Mouse (Mus musculus) liver, adult 2 months (tissue): ENCODE results near the gene Gm26566. TPM values are rescaled to one million over a fixed set of nuclear protein-coding genes. Genes with fewer than 3 reads are reported as not detected.

Experiments used
- DNase-seq: peaks from one replicate; pipeline ENCODE4 v3.0.0-alpha.2; 2011; ENCODE audit warnings: low read depth, low spot score; ENCODE audit errors: extremely low read depth
- H3K27ac ChIP-seq: fragments of 200-500 bp; replicated peaks from 2 replicates; pipeline ENCODE4 v1.5.1; 2012; ENCODE audit warnings: low read depth, mild to moderate bottlenecking, control low read depth, inconsistent platforms, low read length; ENCODE audit not compliant: insufficient read depth
- H3K27me3 ChIP-seq: fragments of 200-500 bp; 2 replicates; pipeline ENCODE4 v1.6.1; 2012; ENCODE audit warnings: mild to moderate bottlenecking, moderate library complexity, low read length, inconsistent platforms; ENCODE audit not compliant: control insufficient read depth, insufficient read depth
- H3K36me3 ChIP-seq: fragments of 200-500 bp; 2 replicates; pipeline ENCODE4 v1.6.1; 2012; ENCODE audit warnings: low read length, inconsistent platforms; ENCODE audit not compliant: control insufficient read depth, insufficient read depth
- H3K4me1 ChIP-seq: fragments of 200-500 bp; 2 replicates; pipeline ENCODE4 v1.6.1; 2011; ENCODE audit warnings: low read length; ENCODE audit not compliant: control insufficient read depth, insufficient read depth
- H3K4me3 ChIP-seq: fragments of 200-500 bp; 2 replicates; pipeline ENCODE4 v1.5.1; 2011; ENCODE audit warnings: low read depth, mild to moderate bottlenecking, control low read depth, low read length, moderate library complexity; ENCODE audit not compliant: insufficient read depth
- H3K79me2 ChIP-seq: fragments of 200-500 bp; 2 replicates; pipeline ENCODE4 v1.6.1; 2012; ENCODE audit warnings: inconsistent platforms, mild to moderate bottlenecking, low read length, moderate library complexity; ENCODE audit not compliant: control insufficient read depth, insufficient read depth
- H3K9ac ChIP-seq: fragments of 200-500 bp; 2 replicates; pipeline ENCODE4 v1.6.1; 2012; ENCODE audit warnings: low read depth, mild to moderate bottlenecking, control low read depth, inconsistent platforms, low read length
- CTCF ChIP-seq: fragments of 200-500 bp; IDR thresholded peaks from 2 replicates; pipeline ENCODE4 v1.5.1; 2011; ENCODE audit warnings: low read depth, low read length, control low read depth
- POLR2A ChIP-seq: fragments of 200-500 bp; IDR thresholded peaks from 2 replicates; pipeline ENCODE4 v1.6.1; 2011; ENCODE audit warnings: low read length, control low read depth; ENCODE audit not compliant: insufficient read depth; ENCODE audit errors: extremely low read depth
- WGBS: fragments of 180-500 bp; shearing (Covaris S2); methylation state at CpG from one replicate; pipeline ENCODE4 v1.1.7; 2018; 5-methylcytosine and 5-hydroxymethylcytosine counted together
- polyA plus RNA-seq: library from polyadenylated mRNA; depleted of rRNA; stranded (reverse); fragments of >200 nt; gene quantifications from 2 replicates; pipeline ENCODE4 v1.2.3, GENCODE M21; 2012
- total RNA-seq: library from RNA; depleted of rRNA; stranded (reverse); fragments of >200 nt; gene quantifications from 2 replicates; pipeline ENCODE4 v1.2.3, GENCODE M21; 2014

Gm26566 gene
- total and polyA plus RNA-seq, 2 experiments = 0.18 TPM; not detected in 1

DNA sequence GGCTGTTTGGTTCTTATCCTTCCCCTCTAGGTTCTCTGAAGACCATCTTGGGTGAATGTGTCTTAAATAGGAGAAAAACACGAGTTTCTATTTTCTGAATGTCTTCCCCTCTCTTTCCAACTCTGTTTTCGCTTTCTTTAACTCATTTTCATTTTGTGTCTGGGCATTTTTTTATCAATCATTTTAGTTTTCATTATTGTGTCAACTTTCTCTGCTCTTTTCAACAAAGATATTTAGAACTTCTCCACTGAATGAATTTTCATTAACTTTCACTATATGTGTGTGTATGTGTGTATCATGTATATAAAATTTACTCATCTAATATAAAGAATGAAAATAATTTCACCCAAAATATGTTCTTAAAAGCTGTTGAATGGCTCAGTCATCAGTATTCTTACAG is 30.3 kb upstream of the Gm26566 start, which contains the start of gene Ifnab:
Gene Ifnab (minus strand): TSS at position 101 of the 400 bp plus-strand sequence.
- Histone ChIP-seq H3K36me3 (no peaks in the 10 kb centered on the region), H3K9ac (no peak within 1 kb of the TSS), H3K27me3 (no peaks in the 10 kb centered on the region), H3K4me1 (no peaks in the 10 kb centered on the region), H3K4me3 (no peak within 1 kb of the TSS), H3K27ac (no peak within 1 kb of the TSS), H3K79me2 (no peaks in the 10 kb centered on the region)
- WGBS = 51% methylated on average over 2 of the region's 2 CpGs
- no peak for TF ChIP-seq POLR2A
- TF ChIP-seq CTCF = no peak
- no peak for DNase-seq

DNA sequence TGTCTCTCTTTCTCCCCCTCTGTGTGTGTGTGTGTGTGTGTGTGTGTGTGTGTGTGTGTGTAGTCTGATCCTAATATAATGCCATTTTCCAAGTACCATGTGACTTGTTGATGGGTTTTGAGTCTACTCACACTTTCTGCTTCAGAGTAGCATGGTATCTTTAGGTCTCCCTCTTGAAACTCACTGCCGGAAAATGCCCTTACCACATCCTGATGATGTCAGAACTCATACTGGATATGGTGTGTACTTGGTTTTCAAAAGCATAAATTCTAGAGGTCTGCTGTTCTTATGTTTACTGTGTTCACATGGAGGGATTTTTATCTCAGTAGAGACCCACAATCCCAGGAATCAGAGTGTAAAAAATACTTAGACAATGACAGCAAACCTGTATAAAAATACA is 29.1 kb upstream of the Gm26566 start:
- Histone ChIP-seq H3K27ac (no peak overlapping the region), H3K4me3 (no peak overlapping the region), H3K36me3 (no peaks in the 10 kb centered on the region), H3K27me3 (no peaks in the 10 kb centered on the region), H3K79me2 (no peaks in the 10 kb centered on the region), H3K9ac (no peak overlapping the region), H3K4me1 (no peaks in the 10 kb centered on the region)
- DNase-seq = no peak
- 59% methylated on average over 1 of the region's 1 CpGs for WGBS
- no peak for TF ChIP-seq CTCF
- no peak for TF ChIP-seq POLR2A

DNA sequence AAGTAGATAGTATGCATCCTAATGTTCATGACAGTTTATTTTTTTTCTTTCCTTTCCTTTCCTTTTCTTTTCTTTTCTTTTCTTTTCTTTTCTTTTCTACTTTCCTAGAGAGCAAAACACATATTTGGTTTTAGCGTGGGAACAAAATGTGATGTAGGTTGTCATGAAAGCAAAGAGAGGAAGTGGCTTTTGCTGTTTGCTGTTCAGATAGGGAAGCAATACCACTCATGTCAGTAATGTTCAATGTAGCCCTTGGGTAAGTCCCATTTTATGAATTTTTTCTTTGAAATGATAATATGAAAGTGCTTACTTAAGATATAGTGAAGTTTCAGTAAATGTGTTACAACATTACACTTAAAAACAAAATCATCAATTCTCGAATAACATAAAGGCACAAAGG is 28.2 kb upstream of the Gm26566 start:
- Histone ChIP-seq H3K9ac (no peak overlapping the region), H3K79me2 (no peaks in the 10 kb centered on the region), H3K4me1 (no peaks in the 10 kb centered on the region), H3K27ac (no peak overlapping the region), H3K36me3 (no peaks in the 10 kb centered on the region), H3K4me3 (no peak overlapping the region), H3K27me3 (no peaks in the 10 kb centered on the region)
- TF ChIP-seq POLR2A = no peak
- no peak for TF ChIP-seq CTCF
- 70% methylated on average over 2 of the region's 2 CpGs for WGBS
- DNase-seq = no peak

DNA sequence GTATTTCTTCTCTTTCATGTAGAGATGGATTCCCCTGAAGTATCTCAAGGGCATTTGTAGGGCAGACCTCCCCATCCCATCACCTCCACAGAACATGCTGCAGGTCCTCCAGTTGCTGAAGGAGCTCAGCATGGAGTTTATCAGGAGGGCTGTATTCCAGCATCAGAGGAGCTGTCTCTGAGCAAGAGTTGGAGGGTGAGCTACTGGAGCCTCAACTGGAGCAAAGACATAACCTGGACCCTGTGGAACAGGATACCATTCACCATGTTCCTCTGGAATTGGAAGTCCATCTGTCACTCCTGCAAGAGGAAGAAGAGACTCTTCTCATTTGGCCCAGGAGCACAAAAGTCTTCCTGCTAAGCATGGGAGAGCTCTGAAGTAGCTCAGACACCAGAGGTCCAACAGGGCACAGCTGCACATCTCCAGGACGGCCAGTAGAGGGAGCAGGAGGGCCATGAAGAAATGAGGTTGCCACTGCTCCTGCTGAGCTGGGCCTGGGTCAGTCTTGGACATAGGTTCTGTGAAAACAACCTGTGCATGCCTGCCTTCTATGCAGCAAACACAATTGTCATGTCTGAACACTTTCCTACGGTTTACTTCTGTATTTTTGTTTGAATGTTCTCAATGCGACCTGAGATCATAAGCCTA is 25.2 kb upstream of the Gm26566 start:
- H3K9ac ChIP-seq = no peak overlapping the region
- H3K79me2 ChIP-seq = no peaks in the 10 kb centered on the region
- DNase-seq = peak; percentile 49
- no peaks in the 10 kb centered on the region for H3K4me1 ChIP-seq
- WGBS = 29% methylated on average over 3 of the region's 3 CpGs
- no peak overlapping the region for H3K4me3 ChIP-seq
- H3K27ac ChIP-seq = no peak overlapping the region
- TF ChIP-seq POLR2A = no peak
- TF ChIP-seq CTCF = peak; percentile 100
- no peaks in the 10 kb centered on the region for H3K36me3 ChIP-seq
- H3K27me3 ChIP-seq = no peaks in the 10 kb centered on the region

DNA sequence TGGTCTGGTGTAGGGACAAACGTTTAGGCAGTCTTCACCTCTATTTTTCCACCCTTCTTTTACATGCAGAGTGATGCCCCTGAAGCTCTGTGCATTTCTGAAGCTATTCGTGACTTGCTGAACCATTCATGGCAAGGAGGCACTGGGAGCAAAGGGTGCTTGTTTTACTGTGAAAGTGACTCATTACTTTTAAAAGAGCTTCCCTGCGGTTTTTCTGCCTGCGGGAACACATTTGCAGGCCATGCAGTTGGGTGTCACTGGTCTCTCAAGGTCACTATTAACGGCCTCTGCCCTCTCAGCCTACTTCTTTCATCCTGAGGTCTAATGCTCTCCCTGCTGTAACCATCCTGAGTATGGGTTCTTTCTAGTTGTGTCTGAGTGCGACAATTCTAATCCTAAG is 24.5 kb upstream of the Gm26566 start:
- H3K27me3 ChIP-seq = no peaks in the 10 kb centered on the region
- no peak overlapping the region for H3K9ac ChIP-seq
- 54% methylated on average over 6 of the region's 6 CpGs for WGBS
- no peaks in the 10 kb centered on the region for H3K36me3 ChIP-seq
- no peak overlapping the region for H3K4me3 ChIP-seq
- H3K27ac ChIP-seq = no peak overlapping the region
- no peak for TF ChIP-seq CTCF
- no peak for TF ChIP-seq POLR2A
- DNase-seq = no peak
- H3K4me1 ChIP-seq = no peaks in the 10 kb centered on the region
- no peaks in the 10 kb centered on the region for H3K79me2 ChIP-seq

DNA sequence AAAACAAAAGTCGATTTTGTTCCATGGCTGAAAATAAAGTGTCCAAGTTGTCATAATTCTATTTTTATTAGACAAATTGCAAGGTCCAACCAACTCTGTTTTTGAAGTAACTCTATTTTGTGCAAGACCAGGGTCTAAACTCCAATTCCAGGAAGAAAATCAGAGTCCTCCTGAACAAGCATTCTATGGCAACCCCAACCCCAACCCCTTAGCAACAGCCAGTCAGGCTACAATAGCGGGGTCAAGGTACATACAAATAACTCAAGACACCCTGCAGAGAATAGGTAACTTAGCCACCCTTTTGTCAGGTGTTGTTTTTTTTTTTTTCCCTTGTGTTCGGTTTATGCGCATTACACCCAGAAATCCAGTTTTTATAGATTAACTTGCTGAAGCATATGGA is 23.9 kb upstream of the Gm26566 start:
- Histone ChIP-seq H3K4me1 (no peaks in the 10 kb centered on the region), H3K4me3 (no peak overlapping the region), H3K79me2 (no peaks in the 10 kb centered on the region), H3K36me3 (no peaks in the 10 kb centered on the region), H3K9ac (no peak overlapping the region), H3K27me3 (no peaks in the 10 kb centered on the region), H3K27ac (no peak overlapping the region)
- TF ChIP-seq POLR2A (no peak), CTCF (no peak)
- 82% methylated on average over 4 of the region's 4 CpGs for WGBS
- no peak for DNase-seq
